Mouse (Mus musculus) natural killer cell, adult 2 months (primary cell): Measurements from ENCODE around the gene Sstr4.
A peak's percentile ranks its signal among the peaks of the same experiment; 100 is the strongest.

Experiments
- DNase-seq, 2 experiments: peaks; one replicate each; pipeline ENCODE4 v3.0.0; 2022; ENCODE audit warnings: low spot score in 2 of 2

The Sstr4 gene

DNA sequence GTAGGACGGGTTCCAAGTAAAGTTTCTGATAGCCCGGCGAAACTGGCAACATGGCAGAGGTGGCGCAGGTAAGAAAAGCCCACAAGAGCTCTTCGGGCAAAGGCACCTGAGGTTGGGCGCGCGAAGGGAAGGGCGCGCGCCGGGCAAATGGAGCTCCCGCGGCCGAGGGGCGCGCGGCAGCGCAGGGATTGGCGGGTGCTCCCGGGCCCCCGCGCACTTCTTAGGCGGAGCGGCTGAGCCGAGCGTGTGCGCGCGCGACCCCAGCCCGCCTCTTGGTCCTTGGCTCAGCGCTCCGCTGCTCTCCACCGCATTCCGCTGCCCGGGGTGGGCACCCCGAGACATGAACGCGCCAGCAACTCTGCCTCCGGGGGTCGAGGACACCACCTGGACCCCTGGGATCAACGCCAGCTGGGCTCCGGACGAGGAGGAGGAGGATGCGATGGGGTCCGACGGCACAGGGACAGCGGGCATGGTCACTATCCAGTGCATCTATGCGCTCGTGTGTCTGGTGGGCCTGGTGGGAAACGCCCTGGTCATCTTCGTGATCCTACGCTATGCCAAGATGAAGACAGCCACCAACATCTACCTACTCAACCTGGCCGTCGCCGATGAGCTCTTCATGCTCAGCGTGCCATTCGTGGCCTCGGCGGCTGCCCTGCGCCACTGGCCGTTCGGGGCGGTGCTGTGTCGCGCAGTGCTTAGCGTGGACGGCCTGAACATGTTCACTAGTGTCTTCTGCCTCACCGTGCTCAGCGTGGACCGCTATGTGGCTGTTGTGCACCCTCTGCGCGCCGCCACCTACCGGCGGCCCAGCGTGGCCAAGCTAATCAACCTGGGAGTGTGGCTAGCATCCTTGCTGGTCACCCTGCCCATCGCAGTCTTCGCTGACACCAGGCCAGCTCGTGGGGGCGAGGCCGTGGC lies at the start of gene Sstr4:
TSS of gene Sstr4 (plus strand) at position 214 of the 921 bp plus-strand sequence.
- DNase-seq = peak in 1 of 2 experiments; percentile 31

DNA sequence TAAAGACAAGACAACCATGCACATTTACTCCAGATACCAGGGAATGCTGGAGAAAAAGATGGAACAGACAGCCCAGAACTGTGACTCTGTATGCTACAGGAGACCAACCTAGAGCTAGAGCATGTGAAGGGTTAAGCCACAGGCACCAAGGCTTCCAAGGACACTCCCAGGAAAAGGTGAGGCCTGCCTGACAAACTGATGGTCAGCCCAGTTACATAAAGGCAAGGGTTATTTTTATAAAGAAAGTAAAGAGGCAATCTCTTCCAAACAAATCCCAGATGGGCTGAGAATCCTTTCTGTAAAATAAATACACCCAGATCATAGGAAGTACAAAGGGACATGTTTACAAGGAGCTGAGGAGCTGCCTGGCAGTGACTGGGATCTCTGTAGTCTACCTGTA lies 49.8 kb upstream of the Sstr4 start:
- DNase-seq = no peak

- no peak for DNase-seq
These were observed 48.2 kb upstream of the Sstr4 start for GRCm38 (mm10) chr2:148346976-148347375.

GRCm38 (mm10) chr2:148349509-148350307 lies 45.4 kb upstream of the Sstr4 start:
- no peak for DNase-seq

DNA sequence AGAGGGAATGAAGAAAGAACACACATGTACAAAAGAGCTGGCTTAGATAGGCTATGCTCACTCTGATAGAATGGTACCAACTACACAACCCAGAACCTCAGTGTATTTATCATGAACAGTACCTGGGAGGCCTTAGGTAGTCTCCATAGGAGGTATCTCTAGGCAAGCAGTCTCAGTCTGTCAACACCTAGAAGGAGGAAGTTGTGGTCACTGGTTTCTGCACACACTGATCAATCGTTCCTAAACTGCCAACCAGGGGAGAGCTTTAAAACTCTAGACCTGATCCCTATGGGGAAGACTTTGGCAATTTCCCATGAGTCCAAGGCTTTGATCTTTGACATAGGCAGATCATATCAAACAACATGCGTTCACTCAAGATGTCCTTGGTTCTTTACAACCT lies 44.7 kb upstream of the Sstr4 start:
- no peak for DNase-seq

GRCm38 (mm10) chr2:148352655-148353054 lies 42.5 kb upstream of the Sstr4 start:
- DNase-seq = no peak

DNA sequence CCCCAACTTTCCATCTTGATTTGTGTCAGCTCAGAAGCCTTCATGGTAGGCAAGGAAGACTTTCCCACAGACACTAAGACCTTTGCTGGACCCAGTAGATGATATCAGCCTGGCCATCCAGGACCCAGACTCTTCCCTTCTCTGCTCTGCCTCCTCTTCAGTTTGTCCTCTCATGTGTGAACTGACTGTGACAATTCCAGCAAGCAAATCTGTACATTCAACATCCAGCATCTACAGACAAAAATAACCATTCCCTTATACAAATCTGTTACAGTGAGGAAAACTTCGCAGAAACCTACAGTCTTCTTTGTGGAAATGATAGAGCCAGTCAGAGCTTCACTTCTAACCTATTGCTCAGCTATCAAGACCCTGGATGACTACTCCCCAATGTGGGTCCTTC lies 38.0 kb upstream of the Sstr4 start:
- DNase-seq = no peak

- no peak for DNase-seq
These were observed 30.6 kb upstream of the Sstr4 start for GRCm38 (mm10) chr2:148364536-148364935.

- DNase-seq = no peak
These were observed 29.9 kb upstream of the Sstr4 start for GRCm38 (mm10) chr2:148365227-148365626.

DNA sequence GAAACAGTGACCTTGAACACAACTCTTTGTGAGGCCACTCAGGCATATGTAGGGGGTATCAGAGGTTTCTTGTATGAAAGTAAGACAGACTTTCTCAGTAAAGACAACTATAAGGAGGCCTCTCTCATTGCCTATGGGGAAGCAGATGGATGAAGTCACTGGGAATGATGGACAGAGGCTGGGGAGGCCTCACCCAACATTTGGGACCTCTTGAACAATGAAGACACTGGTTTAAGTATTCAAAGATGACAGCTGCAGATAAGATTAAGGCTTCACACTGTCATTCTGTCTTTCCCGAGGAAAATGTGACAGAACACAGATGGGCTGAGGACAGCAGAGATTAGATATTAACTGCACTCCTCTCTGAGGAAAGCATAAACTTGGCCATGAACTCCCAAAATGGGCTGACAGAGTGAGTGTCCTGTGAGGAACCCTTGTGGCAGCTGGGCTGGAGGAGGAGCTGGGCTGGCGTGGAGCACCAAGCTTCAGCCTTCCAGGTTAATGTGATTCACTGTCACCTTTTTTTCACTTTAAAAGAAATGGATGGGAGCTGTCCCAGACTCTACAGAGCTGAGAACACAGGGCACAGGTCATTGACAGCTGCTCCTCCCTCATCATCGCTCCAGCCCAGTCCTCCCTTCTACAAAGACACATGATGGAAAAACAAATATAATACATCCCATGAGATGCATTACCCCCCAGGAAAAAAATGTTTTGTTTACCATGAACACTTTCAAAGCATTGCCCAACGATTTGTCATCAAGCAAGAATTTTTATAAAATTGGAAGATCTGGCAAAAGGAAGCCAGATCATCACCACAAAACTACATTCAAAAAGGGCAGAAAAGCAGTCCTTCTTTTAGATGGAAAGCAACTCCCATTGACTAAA lies 23.2 kb upstream of the Sstr4 start:
- no peak for DNase-seq

DNA sequence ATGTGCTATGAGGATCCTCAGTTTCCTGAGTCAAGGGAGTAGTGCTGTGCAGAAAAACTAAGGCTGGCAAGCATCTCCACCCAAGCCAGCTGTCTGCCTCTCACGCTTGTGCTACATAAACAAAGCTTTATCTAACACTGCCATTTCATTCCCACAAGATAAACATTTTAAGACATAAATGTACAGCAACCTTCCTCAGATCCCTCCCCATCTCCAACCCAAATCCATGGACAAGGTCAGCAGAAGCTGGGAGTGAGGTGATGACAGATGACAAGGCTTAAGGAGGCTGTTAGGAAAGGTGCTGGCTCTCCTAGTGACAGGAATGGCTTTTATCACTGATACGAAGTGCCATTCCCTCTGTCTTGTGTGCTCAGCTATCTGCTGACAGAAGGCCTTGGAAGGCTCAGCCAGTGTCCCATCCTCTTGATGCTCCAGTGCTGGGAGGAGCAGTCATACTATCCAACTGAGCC lies 21.5 kb upstream of the Sstr4 start:
- no peak for DNase-seq

DNA sequence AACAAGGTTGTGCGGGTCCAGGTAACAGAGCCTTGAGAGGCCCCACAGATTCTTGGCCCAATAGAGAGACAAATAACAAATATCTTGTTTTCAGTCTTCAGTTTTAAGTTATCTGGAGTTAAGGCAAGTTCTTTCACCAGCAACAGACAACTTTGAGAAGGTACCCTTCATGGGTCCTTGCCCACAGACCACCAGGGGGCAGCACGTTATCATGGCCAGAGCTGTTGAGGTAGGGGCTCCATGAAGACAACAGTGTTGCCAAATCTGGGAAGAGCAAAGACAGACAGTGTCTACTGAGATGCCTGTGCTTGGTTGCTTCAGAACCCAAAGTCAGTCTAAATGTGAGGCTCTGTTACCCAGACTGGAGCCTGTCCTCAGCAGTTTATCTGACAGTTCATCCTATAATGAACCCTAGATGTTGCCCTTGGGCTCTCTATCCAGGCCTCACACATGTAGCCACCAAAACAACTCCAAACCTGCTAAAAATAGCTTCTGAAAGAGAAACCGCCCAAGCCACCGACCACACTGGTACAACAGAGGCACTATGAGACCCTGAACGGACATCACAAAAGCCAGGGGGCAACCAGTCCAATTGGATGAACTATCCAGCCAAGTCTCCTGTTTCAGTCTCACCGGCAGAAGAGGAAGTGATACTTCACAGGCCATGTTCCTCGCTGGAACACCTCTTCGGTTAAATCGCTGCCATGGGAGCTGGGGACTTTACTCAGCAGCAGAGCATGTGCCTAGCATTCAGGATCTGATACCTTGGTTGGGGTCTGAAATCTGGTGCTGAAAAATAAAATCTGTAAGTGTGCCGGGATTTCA lies 19.6 kb upstream of the Sstr4 start:
- peak; percentile 10 to 57 for DNase-seq

DNA sequence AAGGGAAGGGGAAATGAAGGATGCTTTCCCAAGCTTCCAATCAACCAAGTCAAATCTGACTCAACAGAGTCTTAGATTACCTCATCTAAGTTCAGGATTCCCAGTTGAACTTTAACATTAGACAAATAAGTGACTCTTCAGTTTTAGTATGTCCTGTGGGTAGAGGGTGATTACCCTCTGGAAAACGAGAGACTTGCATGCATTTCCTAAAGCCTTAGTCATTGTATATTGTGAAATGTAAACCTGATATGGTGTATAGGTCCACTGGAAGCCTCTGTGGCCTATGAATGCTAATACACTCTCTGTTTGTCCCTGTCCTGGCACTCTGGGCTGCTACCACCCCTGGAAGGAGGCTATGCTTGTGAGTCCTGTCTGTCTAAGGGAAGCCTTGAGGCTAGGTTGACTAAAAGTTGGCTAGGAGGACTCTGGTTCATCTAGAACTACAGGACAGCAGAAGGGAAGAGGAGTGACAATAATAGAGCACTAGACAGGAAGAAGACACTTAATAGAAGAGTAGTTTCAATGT lies 16.3 kb upstream of the Sstr4 start:
- no peak for DNase-seq

GRCm38 (mm10) chr2:148379899-148380413 lies 15.2 kb upstream of the Sstr4 start:
- DNase-seq = no peak

DNA sequence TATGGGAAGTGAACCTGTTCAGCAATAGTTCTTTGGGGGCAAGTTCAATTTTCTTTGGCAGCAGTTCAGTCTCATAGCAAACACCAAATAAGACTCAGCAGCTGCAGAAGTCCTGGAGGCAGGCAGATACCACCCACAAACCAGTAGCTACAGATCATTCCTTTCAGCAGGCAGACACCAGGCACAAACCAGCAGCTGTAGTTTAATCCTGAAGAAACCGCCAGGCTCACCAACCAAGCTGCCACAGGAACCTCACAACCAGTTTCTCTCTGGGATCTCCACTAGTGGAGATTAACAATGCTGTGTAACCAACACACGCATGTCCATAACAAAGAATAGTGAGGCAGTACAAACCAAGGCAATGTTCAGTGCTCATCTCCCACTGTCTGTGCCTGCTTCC lies 14.1 kb upstream of the Sstr4 start:
- DNase-seq = no peak

GRCm38 (mm10) chr2:148386476-148386875 lies 8.7 kb upstream of the Sstr4 start:
- no peak for DNase-seq

GRCm38 (mm10) chr2:148386927-148387326 lies 8.2 kb upstream of the Sstr4 start:
- no peak for DNase-seq

DNA sequence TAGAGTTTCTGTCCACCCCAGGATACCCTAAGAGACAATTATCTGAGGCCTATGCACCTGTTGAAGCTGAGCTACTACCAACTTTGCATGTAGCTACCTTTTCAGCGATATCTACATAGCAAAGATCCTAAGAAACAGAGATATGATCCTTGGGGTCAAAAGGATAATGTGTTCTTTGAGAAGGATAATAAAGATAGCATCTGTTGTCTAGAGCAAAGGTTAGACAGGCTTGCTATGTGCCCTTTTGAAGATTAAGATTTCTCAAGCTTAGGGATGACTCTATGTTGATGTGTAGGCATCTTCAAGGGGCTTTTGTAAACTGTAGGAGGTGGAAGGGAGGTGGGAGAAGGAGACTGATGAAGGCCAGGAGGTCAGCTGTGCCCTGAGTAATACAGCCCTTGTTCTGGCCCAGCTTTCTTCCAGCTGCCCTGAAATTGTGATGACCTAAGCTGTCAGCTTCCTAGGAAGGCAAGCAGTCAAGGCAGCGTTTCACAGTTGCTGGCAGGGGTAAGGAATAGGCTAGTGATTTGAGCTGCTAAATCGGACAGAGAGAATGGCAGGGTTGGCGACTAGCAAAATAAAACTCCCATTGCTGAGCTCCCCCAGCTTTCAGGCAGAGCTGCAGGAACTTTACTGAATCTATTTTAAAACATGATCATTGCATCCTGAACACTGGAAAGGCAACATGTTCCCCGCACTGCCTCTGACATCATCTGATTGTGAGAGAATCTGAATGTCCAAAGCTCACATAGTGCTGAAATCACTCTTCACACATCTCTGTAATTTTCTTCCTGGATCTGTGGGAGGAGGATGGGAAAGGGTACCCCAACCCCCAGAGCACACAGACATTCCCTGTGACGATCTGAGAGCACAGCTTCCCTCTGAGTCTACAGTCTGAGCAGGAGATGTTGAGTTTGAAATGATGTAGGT lies 7.2 kb upstream of the Sstr4 start:
- no peak for DNase-seq

DNA sequence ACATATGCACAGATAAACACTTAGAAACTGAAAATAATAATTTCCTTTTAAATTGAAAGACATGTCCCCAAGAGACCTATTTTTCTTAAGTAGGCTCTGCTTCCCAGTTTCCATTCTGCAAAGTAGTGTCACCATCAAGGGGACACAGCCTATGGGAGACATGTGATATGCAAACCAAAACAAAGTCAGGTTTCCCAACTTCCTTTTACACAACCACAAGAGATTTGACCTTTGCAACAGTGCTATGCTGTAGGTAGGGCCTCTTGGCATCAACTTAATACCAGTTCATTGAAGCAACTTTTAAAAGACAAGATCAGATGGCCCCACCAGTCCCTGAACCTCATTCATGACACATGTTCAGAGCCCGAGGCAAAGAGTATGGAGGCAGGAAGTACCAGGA lies 2.0 kb upstream of the Sstr4 start:
- DNase-seq = no peak
